Mouse (Mus musculus): ENCODE measurements around the gene Atrnl1.

DNA sequence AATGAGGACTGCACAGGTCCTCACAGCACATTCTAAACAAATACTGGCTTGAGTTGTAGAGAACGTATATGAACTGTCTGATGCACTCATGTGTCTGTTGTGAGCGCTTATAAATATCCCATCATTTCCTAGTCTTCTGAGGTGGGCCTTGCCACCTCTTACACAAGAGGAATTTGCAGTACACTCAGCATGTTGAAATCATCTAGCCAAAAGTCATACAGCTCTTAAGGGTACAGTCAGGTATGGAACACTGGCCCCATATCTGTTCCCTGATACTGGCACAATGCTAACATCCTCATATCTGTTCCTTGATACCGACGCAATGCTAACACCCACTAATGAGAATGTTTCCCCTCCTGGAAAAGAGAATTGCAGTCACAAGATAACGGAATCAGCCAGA is 488.7 kb downstream of the Atrnl1 start:
- TF ChIP-seq POLR2A (IDR thresholded peaks at IDR 0.05; ENCODE audit: low read depth, low read length): no peak
- no peak for TF ChIP-seq CTCF (IDR thresholded peaks at IDR 0.05; ENCODE audit: extremely low read depth, insufficient read length, insufficient replicate concordance, low read depth, low read length)

Data from small intestine, adult 2 months (tissue).